Mouse (Mus musculus): Measurements from ENCODE around the gene D630003M21Rik.

DNA sequence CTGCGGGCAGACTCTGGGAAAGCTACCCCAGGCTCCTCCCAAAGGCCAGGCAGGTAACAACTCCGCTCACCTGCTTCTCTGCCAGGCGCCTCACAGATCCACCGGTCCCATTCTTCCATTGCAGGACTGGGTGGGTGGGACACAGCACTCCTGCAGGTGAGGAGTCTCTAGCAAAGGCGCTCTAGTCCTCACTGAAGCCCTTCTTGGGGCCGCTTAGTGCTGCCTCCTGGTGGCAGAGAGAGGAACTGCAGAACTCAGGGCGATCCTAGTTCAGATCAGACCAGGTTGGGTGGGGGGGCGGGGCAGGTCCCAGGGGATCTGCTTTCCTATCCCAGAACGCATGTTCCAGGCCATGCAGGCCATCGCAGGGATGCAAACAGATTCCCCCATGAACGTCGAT, 29.8 kb upstream of the D630003M21Rik start:
- TF ChIP-seq CTCF (IDR thresholded peaks at IDR 0.05; ENCODE audit: low read depth, low read length) (peak; percentile 36), GATA1 (IDR thresholded peaks at IDR 0.05; ENCODE audit: borderline replicate concordance, low read length) (no peak), TAL1 (conservative IDR thresholded peaks at IDR 0.05; ENCODE audit: low read depth, low read length) (no peak), POLR2AphosphoS5 (IDR thresholded peaks at IDR 0.05; ENCODE audit: insufficient replicate concordance, low read depth, low read length) (no peak), GATA2 (IDR thresholded peaks at IDR 0.05; ENCODE audit: borderline replicate concordance, low read depth, low read length) (no peak)

Data from G1E (cell line).